In the genomic region with DNA sequence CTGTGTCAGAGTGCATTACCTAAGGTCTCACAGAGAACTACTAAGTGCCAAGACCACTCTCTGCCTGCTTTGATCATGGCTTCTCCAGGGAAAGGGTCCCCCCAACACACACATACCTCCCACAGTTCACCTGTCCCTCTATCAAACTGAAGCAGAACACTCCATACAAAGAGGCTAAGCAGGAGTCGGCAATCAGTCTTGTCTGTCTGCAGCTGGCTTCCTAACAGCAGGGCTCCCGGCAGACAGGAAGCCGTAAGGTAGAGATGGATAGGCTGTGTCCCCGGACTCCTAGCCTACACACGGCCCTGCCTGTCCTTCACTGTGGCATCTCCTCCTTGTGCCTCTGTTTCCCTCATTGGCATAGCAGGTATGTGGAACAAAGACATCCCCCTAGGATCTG, we compare ENCODE assay signal across 9 mouse cellular contexts.
"Had no signal": no experiment of that assay in that cellular context is flagged by ENCODE, and none has a peak within 500 bp of the region (broad histone marks: within the 10 kb centered on the region; RNA-seq: fewer than 3 reads in every experiment).

No protein-coding gene starts in this region.

- H3K4me1 ChIP-seq: liver, embryonic 13.5 days had no signal

- H3K4me3 ChIP-seq: limb, embryonic 15.5 days; liver, embryonic 13.5 days; lung, embryonic 15.5 days; midbrain, embryonic 12.5 days had no signal

- H3K36me3 ChIP-seq: limb, embryonic 15.5 days; liver, embryonic 13.5 days; lung, embryonic 15.5 days; midbrain, embryonic 12.5 days had no signal

- DNase-seq: kidney, adult 11 months; kidney, postnatal 10 days; liver, embryonic 13.5 days; liver, postnatal 0 days; right cerebral cortex, postnatal 14 days had no signal

- H3K27ac ChIP-seq: limb, embryonic 15.5 days; liver, embryonic 13.5 days; lung, embryonic 15.5 days; midbrain, embryonic 12.5 days; stomach, postnatal 0 days had no signal
